Mouse (Mus musculus) myocyte (in vitro differentiated cells): ENCODE data around the gene Map3k7. TPM values are rescaled to one million over a fixed set of nuclear protein-coding genes. Genes with fewer than 3 reads are reported as not detected.

Experiments
- H3K27me3 ChIP-seq: one replicate; pipeline ENCODE4 v1.6.1; 2011; ENCODE audit not compliant: control insufficient read depth, insufficient read depth, insufficient read length
- H3K36me3 ChIP-seq: one replicate; pipeline ENCODE4 v1.6.1; 2011; ENCODE audit not compliant: control insufficient read depth, insufficient read depth
- H3K4me2 ChIP-seq: one replicate; pipeline ENCODE4 v1.6.1; 2011; ENCODE audit warnings: low read depth, control low read depth
- H3K4me3 ChIP-seq: one replicate; pipeline ENCODE4 v1.5.1; 2011; ENCODE audit warnings: mild to moderate bottlenecking, control low read depth, moderate library complexity
- H3K79me2 ChIP-seq: one replicate; pipeline ENCODE4 v1.6.1; 2011; ENCODE audit not compliant: control insufficient read depth, insufficient read depth
- H3ac ChIP-seq: one replicate; pipeline ENCODE4 v1.6.1; 2011; ENCODE audit not compliant: control insufficient read depth, insufficient read length
- CEBPB ChIP-seq: IDR thresholded peaks from 2 replicates; pipeline ENCODE4 v1.6.1; 2011; ENCODE audit warnings: mild to moderate bottlenecking, moderate library complexity; ENCODE audit not compliant: poor library complexity, insufficient read depth, severe bottlenecking
- E2F4 ChIP-seq: IDR thresholded peaks from one replicate; pipeline ENCODE4 v1.6.1; 2011; ENCODE audit warnings: mild to moderate bottlenecking, control low read depth, moderate library complexity; ENCODE audit not compliant: insufficient read depth
- MAX ChIP-seq: IDR thresholded peaks from one replicate; pipeline ENCODE4 v1.6.1; 2011; ENCODE audit warnings: low read depth, mild to moderate bottlenecking, control low read depth
- MYOD1 ChIP-seq, 3 experiments: IDR thresholded peaks; one replicate each; pipeline ENCODE4 v1.6.1; 2011; ENCODE audit warnings: control low read depth in 2 of 3, low read depth in 2 of 3, mild to moderate bottlenecking in 2 of 3, moderate library complexity in 1 of 3; ENCODE audit not compliant: insufficient read length in 2 of 3, control insufficient read depth in 1 of 3
- MYOG ChIP-seq, 3 experiments: IDR thresholded peaks; one replicate each; pipeline ENCODE4 v1.6.1; 2011; ENCODE audit warnings: control low read depth in 2 of 3, low read depth in 2 of 3, mild to moderate bottlenecking in 2 of 3; ENCODE audit not compliant: insufficient read length in 2 of 3, control insufficient read depth in 1 of 3, insufficient read depth in 1 of 3
- POLR2A ChIP-seq: IDR thresholded peaks from one replicate; pipeline ENCODE4 v1.6.1; 2011; ENCODE audit warnings: low read depth, mild to moderate bottlenecking, control low read depth, moderate library complexity; ENCODE audit not compliant: insufficient read length
- POLR2AphosphoS2 ChIP-seq: IDR thresholded peaks from one replicate; pipeline ENCODE4 v1.6.1; 2011; ENCODE audit warnings: low read depth, control low read depth; ENCODE audit not compliant: insufficient read length
- REST ChIP-seq: IDR thresholded peaks from one replicate; pipeline ENCODE4 v1.6.1; 2011; ENCODE audit warnings: mild to moderate bottlenecking, control low read depth, moderate library complexity; ENCODE audit not compliant: insufficient read depth, insufficient read length
- SRF ChIP-seq: IDR thresholded peaks from one replicate; pipeline ENCODE4 v1.6.1; 2011; ENCODE audit warnings: low read depth; ENCODE audit not compliant: control insufficient read depth, insufficient read length
- TCF12 ChIP-seq: IDR thresholded peaks from one replicate; pipeline ENCODE4 v1.6.1; 2011; ENCODE audit warnings: mild to moderate bottlenecking, control low read depth; ENCODE audit not compliant: poor library complexity, insufficient read depth, severe bottlenecking
- TCF3 ChIP-seq: IDR thresholded peaks from one replicate; pipeline ENCODE4 v1.6.1; 2011; ENCODE audit warnings: low read depth, control low read depth; ENCODE audit not compliant: insufficient read length
- USF1 ChIP-seq: IDR thresholded peaks from one replicate; pipeline ENCODE4 v1.6.1; 2011; ENCODE audit warnings: low read depth, mild to moderate bottlenecking, control low read depth, moderate library complexity
- polyA plus RNA-seq: library from polyadenylated mRNA; unstranded; fragments of >200 nt; fragmentation: generic; extraction: Trizol; gene quantifications from one replicate; pipeline ENCODE4 v1.2.1, GENCODE M21; 2012; ENCODE audit warnings: missing spikeins

Gene Map3k7
- polyA plus RNA-seq, 1 experiment = 16.3 TPM

- H3ac ChIP-seq = no peak overlapping the region
- H3K4me2 ChIP-seq = no peak overlapping the region
- H3K27me3 ChIP-seq = no peaks in the 10 kb centered on the region
- TF ChIP-seq MAX (no peak), MYOD1 (IDR thresholded peaks at IDR 0.05; ENCODE audit: control insufficient read depth in 1 of 3, insufficient read length in 2 of 3, low read depth in 2 of 3) (no peak), SRF (no peak), POLR2A (no peak), MYOG (IDR thresholded peaks at IDR 0.05; ENCODE audit: control insufficient read depth in 1 of 3, insufficient read depth in 1 of 3, insufficient read length in 2 of 3, low read depth in 2 of 3) (no peak)
- H3K36me3 ChIP-seq = no peaks in the 10 kb centered on the region
- H3K79me2 ChIP-seq = no peaks in the 10 kb centered on the region
- H3K4me3 ChIP-seq = no peak overlapping the region
These were observed 26.3 kb upstream of the Map3k7 start for GRCm38 (mm10) chr4:31937376-31938281.

DNA sequence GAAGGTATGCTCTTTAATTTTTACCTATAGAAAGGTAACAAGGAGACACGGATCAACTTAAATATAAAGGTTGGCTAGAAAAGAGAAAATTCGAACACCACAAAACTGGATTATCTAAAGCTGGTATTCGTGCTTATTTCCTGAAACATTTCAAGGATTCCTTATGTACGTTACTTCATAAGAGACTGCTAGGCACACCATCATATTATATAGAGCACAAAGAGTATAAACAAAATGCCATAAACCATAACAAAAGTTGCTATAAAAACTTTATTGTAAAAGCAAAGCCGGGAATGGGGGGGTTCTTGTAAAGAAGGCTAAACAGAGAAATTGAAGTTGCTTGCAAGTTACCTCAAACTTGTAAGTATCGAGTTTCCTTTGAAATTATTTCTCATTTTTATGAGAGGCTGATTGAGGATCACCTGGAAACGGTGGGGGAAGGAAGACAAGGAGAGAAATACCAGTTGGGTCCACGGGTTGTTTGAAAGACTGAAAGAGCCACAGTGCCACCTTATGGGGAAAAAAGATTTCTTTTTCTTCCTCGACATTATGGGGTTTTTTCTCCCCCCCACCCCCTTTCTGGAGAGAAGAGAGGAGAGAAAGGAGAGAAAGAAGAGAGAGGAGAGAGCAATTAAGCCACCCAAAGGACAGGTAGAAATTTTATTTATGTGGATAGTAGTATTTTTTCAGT, 25.3 kb upstream of the Map3k7 start:
- no peaks in the 10 kb centered on the region for H3K27me3 ChIP-seq
- H3K4me3 ChIP-seq = no peak overlapping the region
- peak overlapping the region; percentile 8 for H3K4me2 ChIP-seq
- H3K36me3 ChIP-seq = no peaks in the 10 kb centered on the region
- no peak for TF ChIP-seq REST
- TF ChIP-seq POLR2A = no peak
- no peak for TF ChIP-seq TCF12
- TF ChIP-seq E2F4 = no peak
- TF ChIP-seq TCF3 = no peak
- no peak for TF ChIP-seq USF1
- no peak for TF ChIP-seq CEBPB
- no peak for TF ChIP-seq MYOD1 (IDR thresholded peaks at IDR 0.05; ENCODE audit: control insufficient read depth in 1 of 3, insufficient read length in 2 of 3, low read depth in 2 of 3)
- TF ChIP-seq MYOG (IDR thresholded peaks at IDR 0.05; ENCODE audit: control insufficient read depth in 1 of 3, insufficient read depth in 1 of 3, insufficient read length in 2 of 3, low read depth in 2 of 3) = no peak
- no peak for TF ChIP-seq MAX
- TF ChIP-seq SRF = no peak
- TF ChIP-seq POLR2AphosphoS2 = no peak
- H3ac ChIP-seq = no peak overlapping the region
- H3K79me2 ChIP-seq = no peaks in the 10 kb centered on the region

GRCm38 (mm10) chr4:31941616-31942015, 22.3 kb upstream of the Map3k7 start:
- Histone ChIP-seq H3K4me3 (no peak overlapping the region), H3ac (no peak overlapping the region), H3K4me2 (peak overlapping the region; percentile 68), H3K36me3 (no peaks in the 10 kb centered on the region), H3K27me3 (no peaks in the 10 kb centered on the region), H3K79me2 (no peaks in the 10 kb centered on the region)
- TF ChIP-seq MAX = no peak
- TF ChIP-seq CEBPB = no peak
- TF ChIP-seq MYOD1 (IDR thresholded peaks at IDR 0.05; ENCODE audit: control insufficient read depth in 1 of 3, insufficient read length in 2 of 3, low read depth in 2 of 3) = no peak
- no peak for TF ChIP-seq TCF12
- no peak for TF ChIP-seq SRF
- TF ChIP-seq E2F4 = no peak
- no peak for TF ChIP-seq POLR2AphosphoS2
- TF ChIP-seq USF1 = no peak
- no peak for TF ChIP-seq REST
- no peak for TF ChIP-seq POLR2A
- no peak for TF ChIP-seq TCF3
- TF ChIP-seq MYOG (IDR thresholded peaks at IDR 0.05; ENCODE audit: control insufficient read depth in 1 of 3, insufficient read depth in 1 of 3, insufficient read length in 2 of 3, low read depth in 2 of 3) = no peak

DNA sequence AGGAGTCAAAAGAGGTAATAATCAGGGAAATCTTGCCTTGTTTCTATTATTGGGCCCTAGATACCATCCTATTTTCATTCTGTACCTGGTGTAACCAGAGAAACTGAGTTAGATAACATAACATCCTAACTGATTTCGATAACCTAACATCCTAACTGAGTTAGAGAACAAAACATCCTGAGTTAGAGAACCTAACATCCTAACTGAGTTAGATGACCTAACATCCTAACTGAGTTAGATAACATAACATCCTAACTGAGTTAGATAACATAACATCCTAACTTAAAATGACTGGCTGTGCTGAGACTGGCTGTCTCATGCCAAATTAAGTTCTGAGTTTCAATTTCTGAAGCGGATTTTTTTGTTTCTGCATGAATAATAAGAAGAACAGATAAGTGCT, 20.9 kb upstream of the Map3k7 start:
- TF ChIP-seq POLR2A (no peak), MAX (no peak), REST (no peak), TCF12 (no peak), MYOG (IDR thresholded peaks at IDR 0.05; ENCODE audit: control insufficient read depth in 1 of 3, insufficient read depth in 1 of 3, insufficient read length in 2 of 3, low read depth in 2 of 3) (no peak), TCF3 (no peak), E2F4 (no peak), USF1 (no peak), MYOD1 (IDR thresholded peaks at IDR 0.05; ENCODE audit: control insufficient read depth in 1 of 3, insufficient read length in 2 of 3, low read depth in 2 of 3) (no peak), CEBPB (no peak), SRF (no peak), POLR2AphosphoS2 (no peak)
- Histone ChIP-seq H3K27me3 (no peaks in the 10 kb centered on the region), H3K79me2 (no peaks in the 10 kb centered on the region), H3K36me3 (no peaks in the 10 kb centered on the region), H3K4me2 (no peak overlapping the region), H3K4me3 (no peak overlapping the region), H3ac (no peak overlapping the region)
